Mouse (Mus musculus) hindbrain, embryonic 11.5 days (tissue): ENCODE measurements around the gene Olfr114. TPM values are rescaled to one million over a fixed set of nuclear protein-coding genes. Genes with fewer than 3 reads are reported as not detected.

Experiments used
- polyA plus RNA-seq: library from polyadenylated mRNA; unstranded; fragments of >200 nt; fragmentation: Nextera tagmentation; extraction: Ambion mirVana; gene quantifications from 2 replicates; pipeline ENCODE4 v1.2.1, GENCODE M21; 2014

The Olfr114 gene
- polyA plus RNA-seq, 1 experiment from 2014 or later, result not detected

Other genes starting within 250 kb of the Olfr114 start
- gene Olfr104-ps, start 233.2 kb downstream of the Olfr114 start, polyA plus RNA-seq, result not detected in 2 replicates
- not detected in 2 replicates for gene Olfr105-ps, start 213.7 kb downstream of the Olfr114 start, polyA plus RNA-seq
- not detected in 2 replicates for gene Olfr106-ps, start 202.3 kb downstream of the Olfr114 start, polyA plus RNA-seq
- not detected in 2 replicates for gene Olfr107, start 193.5 kb downstream of the Olfr114 start, polyA plus RNA-seq
- gene Olfr108, start 147.3 kb downstream of the Olfr114 start, polyA plus RNA-seq, result not detected in 2 replicates
- gene Olfr109, start 133.8 kb downstream of the Olfr114 start, polyA plus RNA-seq, result not detected in 2 replicates
- 0.11 TPM in 1 of 2 replicates, not detected in the other for gene H2-M2, start 109.2 kb downstream of the Olfr114 start, polyA plus RNA-seq
- not detected in 2 replicates for gene Olfr110, start 100.3 kb downstream of the Olfr114 start, polyA plus RNA-seq
- not detected in 2 replicates for gene Olfr111, start 84.7 kb downstream of the Olfr114 start, polyA plus RNA-seq
- not detected in 2 replicates for gene Olfr112, start 23.3 kb downstream of the Olfr114 start, polyA plus RNA-seq
- not detected in 2 replicates for gene Olfr113, start 15.1 kb downstream of the Olfr114 start, polyA plus RNA-seq
- gene Olfr115, start 34.4 kb upstream of the Olfr114 start, polyA plus RNA-seq, result not detected in 2 replicates
- gene Olfr116, start 34.5 kb upstream of the Olfr114 start, polyA plus RNA-seq, result not detected in 2 replicates
- not detected in 2 replicates for gene Olfr117, start 71.0 kb upstream of the Olfr114 start, polyA plus RNA-seq
- gene Olfr118, start 74.2 kb upstream of the Olfr114 start, polyA plus RNA-seq, result not detected in 2 replicates
- gene Olfr119, start 103.8 kb upstream of the Olfr114 start, polyA plus RNA-seq, result not detected in 2 replicates
- not detected in 2 replicates for gene Olfr120, start 129.1 kb upstream of the Olfr114 start, polyA plus RNA-seq
- gene Olfr121, start 156.1 kb upstream of the Olfr114 start, polyA plus RNA-seq, result not detected in 2 replicates
- not detected in 2 replicates for gene Olfr122, start 175.9 kb upstream of the Olfr114 start, polyA plus RNA-seq
- not detected in 2 replicates for gene Olfr123, start 200.8 kb upstream of the Olfr114 start, polyA plus RNA-seq
- not detected in 2 replicates for gene Olfr124, start 207.1 kb upstream of the Olfr114 start, polyA plus RNA-seq
- gene Olfr125, start 240.2 kb upstream of the Olfr114 start, polyA plus RNA-seq, result not detected in 2 replicates